Mouse (Mus musculus): ENCODE results near the gene Asb8. TPM values are rescaled to one million over a fixed set of nuclear protein-coding genes. Genes with fewer than 3 reads are reported as not detected.

Asb8 gene
- polyA plus RNA-seq, 1 experiment from 2014 or later: 57.5 TPM

GRCm38 (mm10) chr15:98134666-98135065, 30.8 kb downstream of the Asb8 start:
- WGBS: 62% methylated on average over 3 of the region's 3 CpGs
- no peak overlapping the region for H3K27ac ChIP-seq (replicated peaks)
- no peak overlapping the region for H3K4me2 ChIP-seq
- ATAC-seq (ENCODE audit: low read depth): no peak
- no peaks in the 10 kb centered on the region for H3K27me3 ChIP-seq
- H3K4me3 ChIP-seq: no peak overlapping the region
- H3K9me3 ChIP-seq: no peaks in the 10 kb centered on the region
- H3K36me3 ChIP-seq: peaks cover 99% of the 10 kb centered on the region
- no peaks in the 10 kb centered on the region for H3K4me1 ChIP-seq (replicated peaks)
- no peak overlapping the region for H3K9ac ChIP-seq

DNA sequence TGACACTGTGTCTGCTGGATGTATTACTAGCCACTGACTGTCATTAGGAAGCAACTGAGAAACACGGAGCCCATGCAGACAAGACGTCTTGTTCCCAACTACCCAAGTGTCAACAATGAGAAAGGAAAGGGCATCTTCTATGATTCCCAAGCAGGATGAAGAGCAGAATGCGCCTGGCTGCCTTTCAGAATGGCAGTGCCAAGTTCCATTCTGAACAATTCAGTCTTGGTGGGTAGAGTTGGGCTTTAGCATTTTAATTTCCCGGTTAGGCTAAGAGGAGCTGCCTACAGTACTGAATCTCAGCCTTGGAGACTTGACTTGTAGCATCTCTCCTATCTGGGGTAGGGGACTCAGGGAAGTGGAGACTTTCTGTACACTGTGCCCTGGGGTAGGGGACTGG, 31.4 kb downstream of the Asb8 start:
- no peak for ATAC-seq (ENCODE audit: low read depth)
- Histone ChIP-seq H3K4me3 (no peak overlapping the region), H3K9me3 (no peaks in the 10 kb centered on the region), H3K4me1 (replicated peaks) (no peaks in the 10 kb centered on the region), H3K27me3 (no peaks in the 10 kb centered on the region), H3K9ac (no peak overlapping the region), H3K4me2 (no peak overlapping the region), H3K27ac (replicated peaks) (no peak overlapping the region), H3K36me3 (peaks cover 97% of the 10 kb centered on the region)
- WGBS: 89% methylated on average over 4 of the region's 4 CpGs

GRCm38 (mm10) chr15:98133471-98133870, 32.0 kb downstream of the Asb8 start:
- no peak overlapping the region for H3K4me2 ChIP-seq
- no peaks in the 10 kb centered on the region for H3K9me3 ChIP-seq
- no peak for ATAC-seq (ENCODE audit: low read depth)
- peaks cover 97% of the 10 kb centered on the region for H3K36me3 ChIP-seq
- no peak overlapping the region for H3K4me3 ChIP-seq
- no peaks in the 10 kb centered on the region for H3K27me3 ChIP-seq
- no peaks in the 10 kb centered on the region for H3K4me1 ChIP-seq (replicated peaks)
- WGBS: 99% methylated on average over 3 of the region's 3 CpGs
- H3K27ac ChIP-seq (replicated peaks): no peak overlapping the region
- H3K9ac ChIP-seq: no peak overlapping the region

DNA sequence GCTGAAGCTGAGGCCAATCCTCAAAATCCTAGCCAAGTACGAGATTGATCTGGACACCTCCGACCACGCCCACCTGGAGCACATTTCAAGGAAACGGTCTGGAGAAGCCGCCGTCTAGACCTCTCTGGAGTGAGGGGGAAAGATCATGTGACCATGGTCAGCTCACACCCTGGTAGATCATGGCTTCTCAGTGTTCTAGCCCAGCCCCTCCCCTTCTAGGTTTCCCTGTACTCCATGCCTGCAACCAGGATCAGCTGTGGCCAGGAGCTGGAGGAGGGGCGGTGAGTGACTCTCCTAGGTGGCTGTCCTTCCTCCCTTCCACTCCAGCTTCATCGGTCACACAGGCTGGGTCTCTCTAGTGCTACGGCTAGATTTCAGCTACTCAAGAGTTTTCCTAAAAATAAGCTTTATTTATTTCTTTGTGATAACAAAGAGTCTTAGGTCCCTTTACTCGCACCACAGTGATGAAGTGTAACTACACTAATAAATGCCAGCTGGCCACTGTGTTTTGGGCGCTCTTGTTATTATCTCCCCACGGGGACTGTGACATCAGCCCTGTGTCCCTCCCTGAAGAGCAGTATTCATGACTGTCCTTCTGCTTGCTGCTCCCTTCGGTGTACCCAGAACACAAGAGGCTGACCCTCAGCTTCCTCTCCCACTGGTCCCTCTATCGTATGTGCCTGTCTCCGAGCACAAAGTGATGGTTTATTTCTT, 33.3 kb downstream of the Asb8 start:
- Histone ChIP-seq H3K4me2 (no peak overlapping the region), H3K27me3 (no peaks in the 10 kb centered on the region), H3K9me3 (no peaks in the 10 kb centered on the region), H3K4me3 (no peak overlapping the region), H3K4me1 (replicated peaks) (no peaks in the 10 kb centered on the region), H3K9ac (no peak overlapping the region), H3K27ac (replicated peaks) (no peak overlapping the region), H3K36me3 (peaks cover 97% of the 10 kb centered on the region)
- ATAC-seq (ENCODE audit: low read depth): no peak
- 90% methylated on average over 15 of the region's 15 CpGs for WGBS

DNA sequence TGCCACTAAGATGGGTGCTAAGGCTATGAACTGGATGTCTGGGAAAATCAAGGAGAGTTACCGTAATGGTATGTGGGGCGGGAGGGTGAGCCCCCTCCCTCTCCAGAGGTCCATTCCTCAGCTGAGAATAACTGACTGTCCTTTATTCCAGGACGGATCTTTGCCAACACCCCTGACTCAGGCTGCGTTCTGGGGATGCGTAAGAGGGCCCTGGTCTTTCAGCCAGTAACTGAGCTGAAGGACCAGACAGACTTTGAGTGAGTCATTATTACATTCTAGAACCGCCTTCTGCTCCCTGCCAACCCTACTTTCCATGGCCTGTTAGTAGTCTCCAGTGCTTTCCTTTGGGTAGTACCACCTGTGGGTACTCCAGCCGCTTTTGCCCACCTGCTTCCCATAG, 34.0 kb downstream of the Asb8 start:
- Histone ChIP-seq H3K27me3 (no peaks in the 10 kb centered on the region), H3K9me3 (no peaks in the 10 kb centered on the region), H3K4me1 (replicated peaks) (no peaks in the 10 kb centered on the region), H3K4me2 (no peak overlapping the region), H3K27ac (replicated peaks) (no peak overlapping the region), H3K36me3 (peaks cover 97% of the 10 kb centered on the region), H3K9ac (no peak overlapping the region), H3K4me3 (no peak overlapping the region)
- no peak for ATAC-seq (ENCODE audit: low read depth)
- WGBS: 88% methylated on average over 7 of the region's 7 CpGs

DNA sequence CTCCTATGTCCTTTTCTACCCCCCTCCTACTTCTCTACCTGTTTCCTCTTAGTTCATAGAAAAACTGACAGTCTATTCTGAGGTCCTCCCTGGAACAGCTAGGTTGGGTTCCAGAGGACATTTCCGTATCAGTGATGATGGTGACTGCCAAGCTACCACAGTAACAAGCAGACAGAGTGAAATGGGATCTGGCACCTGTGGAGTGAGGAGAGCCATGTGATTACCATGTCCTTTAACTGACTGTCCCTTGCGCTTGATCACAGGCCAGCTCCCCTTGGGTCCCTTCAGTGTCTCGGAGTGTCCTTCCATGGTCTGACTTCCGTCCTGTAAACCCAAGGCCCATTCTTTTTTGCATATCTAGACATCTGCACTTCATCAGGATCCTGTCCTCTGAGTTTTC, 34.4 kb downstream of the Asb8 start:
- H3K27ac ChIP-seq (replicated peaks): no peak overlapping the region
- ATAC-seq (ENCODE audit: low read depth): no peak
- no peak overlapping the region for H3K4me3 ChIP-seq
- no peaks in the 10 kb centered on the region for H3K27me3 ChIP-seq
- H3K36me3 ChIP-seq: peaks cover 96% of the 10 kb centered on the region
- no peaks in the 10 kb centered on the region for H3K4me1 ChIP-seq (replicated peaks)
- H3K9me3 ChIP-seq: no peaks in the 10 kb centered on the region
- H3K9ac ChIP-seq: no peak overlapping the region
- no peak overlapping the region for H3K4me2 ChIP-seq
- WGBS: 94% methylated on average over 4 of the region's 4 CpGs

- Histone ChIP-seq H3K36me3 (peaks cover 86% of the 10 kb centered on the region), H3K4me1 (replicated peaks) (no peaks in the 10 kb centered on the region), H3K27ac (replicated peaks) (no peak overlapping the region), H3K9me3 (no peaks in the 10 kb centered on the region), H3K4me2 (no peak overlapping the region), H3K9ac (no peak overlapping the region), H3K27me3 (no peaks in the 10 kb centered on the region), H3K4me3 (no peak overlapping the region)
- no peak for ATAC-seq (ENCODE audit: low read depth)
- whole genome bisulfite sequencing: 95% methylated on average over 20 of the region's 20 CpGs
Measured at GRCm38 (mm10) chr15:98120831-98121230, 44.6 kb downstream of the Asb8 start.

DNA sequence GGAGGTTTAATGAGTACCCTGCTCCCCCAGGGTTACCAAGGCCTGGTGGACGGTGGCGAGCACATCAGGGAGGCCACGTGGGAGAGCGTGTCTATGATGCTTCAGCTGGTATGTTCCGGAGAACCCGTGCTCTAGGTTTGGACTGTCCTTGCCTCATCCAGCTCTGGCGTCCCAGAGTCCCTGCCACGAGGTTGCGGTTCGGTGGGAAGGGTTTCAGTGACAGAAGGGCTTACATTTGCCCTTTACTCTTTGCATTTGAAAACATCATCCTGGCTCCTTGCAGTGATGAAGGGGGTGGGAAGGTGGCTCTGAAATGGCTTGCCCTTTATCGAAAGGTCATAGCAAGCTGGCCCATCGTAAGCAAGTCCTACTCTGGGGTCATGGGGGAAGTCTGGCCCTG, 46.1 kb downstream of the Asb8 start:
- Histone ChIP-seq H3K4me3 (no peak overlapping the region), H3K4me1 (replicated peaks) (no peaks in the 10 kb centered on the region), H3K4me2 (no peak overlapping the region), H3K9ac (no peak overlapping the region), H3K27ac (replicated peaks) (no peak overlapping the region), H3K27me3 (no peaks in the 10 kb centered on the region), H3K36me3 (peaks cover 72% of the 10 kb centered on the region), H3K9me3 (no peaks in the 10 kb centered on the region)
- ATAC-seq (ENCODE audit: low read depth): no peak
- WGBS: 77% methylated on average over 12 of the region's 12 CpGs

DNA sequence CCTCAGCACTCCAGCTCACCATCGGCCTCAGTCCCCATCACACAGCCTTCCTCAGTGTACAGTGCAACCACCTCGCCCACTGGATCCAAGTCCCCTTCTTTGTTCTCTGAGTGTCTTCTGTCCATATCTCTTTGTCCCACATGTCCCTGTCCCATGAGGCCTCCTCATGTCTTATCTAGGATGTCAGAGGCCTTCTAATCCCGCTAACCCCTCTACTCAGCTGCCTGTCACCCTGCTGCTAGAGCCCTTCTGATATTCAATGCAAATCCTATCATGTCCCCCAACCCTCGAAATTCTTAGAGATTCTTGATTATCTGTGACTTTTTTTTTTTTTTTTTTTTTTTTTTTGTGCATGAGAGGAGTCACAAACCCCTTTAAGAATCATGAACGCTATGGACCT, 49.1 kb downstream of the Asb8 start:
- H3K4me3 ChIP-seq: no peak overlapping the region
- H3K4me2 ChIP-seq: no peak overlapping the region
- H3K9me3 ChIP-seq: no peaks in the 10 kb centered on the region
- no peaks in the 10 kb centered on the region for H3K27me3 ChIP-seq
- no peaks in the 10 kb centered on the region for H3K4me1 ChIP-seq (replicated peaks)
- no peak overlapping the region for H3K9ac ChIP-seq
- H3K27ac ChIP-seq (replicated peaks): no peak overlapping the region
- WGBS: 94% methylated on average over 5 of the region's 5 CpGs
- ATAC-seq (ENCODE audit: low read depth): no peak
- peaks cover 59% of the 10 kb centered on the region for H3K36me3 ChIP-seq

GRCm38 (mm10) chr15:98115779-98116163, 49.7 kb downstream of the Asb8 start:
- Histone ChIP-seq H3K9ac (no peak overlapping the region), H3K9me3 (no peaks in the 10 kb centered on the region), H3K27ac (replicated peaks) (no peak overlapping the region), H3K27me3 (no peaks in the 10 kb centered on the region), H3K4me1 (replicated peaks) (no peaks in the 10 kb centered on the region), H3K36me3 (peaks cover 53% of the 10 kb centered on the region), H3K4me2 (no peak overlapping the region), H3K4me3 (no peak overlapping the region)
- no peak for ATAC-seq (ENCODE audit: low read depth)
- 93% methylated on average over 9 of the region's 9 CpGs for WGBS

- Histone ChIP-seq H3K9me3 (no peaks in the 10 kb centered on the region), H3K4me2 (no peak overlapping the region), H3K4me1 (replicated peaks) (peaks cover 6% of the 10 kb centered on the region; the same call in 1 of the 2 replicates), H3K36me3 (peaks cover 47% of the 10 kb centered on the region), H3K9ac (no peak overlapping the region), H3K27ac (replicated peaks) (no peak overlapping the region), H3K27me3 (no peaks in the 10 kb centered on the region), H3K4me3 (no peak overlapping the region)
- WGBS: 87% methylated on average over 10 of the region's 10 CpGs
- ATAC-seq (ENCODE audit: low read depth): no peak
Measured at GRCm38 (mm10) chr15:98114852-98115778, 50.3 kb downstream of the Asb8 start.

DNA sequence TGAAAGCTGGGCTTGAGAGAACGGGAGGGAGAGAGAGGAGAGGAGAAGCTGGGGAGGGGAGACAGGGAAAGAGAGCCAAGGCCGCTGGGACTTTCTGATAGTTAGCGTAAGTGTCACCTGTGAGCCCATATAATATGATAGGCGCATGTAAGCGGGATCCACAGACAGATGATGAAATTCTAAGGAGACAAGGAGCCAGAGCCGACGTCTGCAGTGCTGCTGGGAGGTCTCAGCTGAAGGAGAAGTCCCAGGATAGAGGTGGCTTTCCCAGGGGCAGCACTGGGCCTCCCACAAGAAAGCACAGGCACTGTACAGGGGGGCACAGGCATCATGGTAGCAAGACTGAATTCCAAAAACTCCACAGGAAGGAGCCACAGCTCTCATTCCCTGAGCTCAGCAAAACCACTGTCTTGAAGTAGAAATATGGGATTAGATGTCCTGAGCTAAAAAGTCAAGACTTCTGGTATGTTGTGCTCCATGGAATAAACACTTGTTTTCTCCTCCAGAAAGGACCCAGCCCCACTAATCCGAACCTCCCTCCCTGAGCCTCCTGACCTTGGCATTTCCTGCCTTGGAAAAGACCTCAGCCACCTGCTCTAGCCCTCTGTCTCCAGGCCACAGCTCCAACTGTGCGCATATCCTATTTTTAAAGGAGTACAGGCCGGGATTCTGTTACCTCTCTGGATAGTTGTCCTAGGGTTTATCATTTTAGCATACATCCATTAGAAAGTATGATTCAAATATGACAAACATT, 51.1 kb downstream of the Asb8 start:
- no peak for ATAC-seq (ENCODE audit: low read depth)
- Histone ChIP-seq H3K4me1 (replicated peaks) (peaks cover 13% of the 10 kb centered on the region), H3K4me2 (no peak overlapping the region), H3K9ac (no peak overlapping the region), H3K4me3 (no peak overlapping the region), H3K27ac (replicated peaks) (no peak overlapping the region), H3K27me3 (no peaks in the 10 kb centered on the region), H3K9me3 (no peaks in the 10 kb centered on the region), H3K36me3 (peaks cover 39% of the 10 kb centered on the region)
- WGBS: 87% methylated on average over 10 of the region's 10 CpGs

Measured in neural tube, embryonic 13.5 days (tissue).